Mouse (Mus musculus): ENCODE measurements around the gene Hoxd4.

DNA sequence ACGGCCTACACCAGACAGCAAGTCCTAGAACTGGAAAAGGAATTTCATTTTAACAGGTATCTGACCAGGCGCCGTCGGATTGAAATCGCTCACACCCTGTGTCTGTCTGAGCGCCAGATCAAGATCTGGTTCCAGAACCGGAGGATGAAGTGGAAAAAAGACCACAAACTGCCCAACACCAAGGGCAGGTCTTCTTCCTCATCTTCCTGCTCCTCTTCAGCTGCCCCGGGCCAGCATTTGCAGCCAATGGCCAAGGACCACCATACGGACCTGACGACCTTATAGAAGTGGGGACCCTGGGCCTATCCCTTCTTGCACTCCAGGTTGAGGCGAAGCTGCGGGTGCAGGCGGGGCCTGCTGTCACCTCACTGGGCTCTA lies 16.6 kb downstream of the Hoxd4 start:
- TF ChIP-seq POLR2A (IDR thresholded peaks at IDR 0.05; ENCODE audit: borderline replicate concordance, extremely low read depth, low read depth, low read length) (no peak), CTCF (IDR thresholded peaks at IDR 0.05; ENCODE audit: insufficient read depth, low read length) (no peak)
